Mouse (Mus musculus) adrenal gland, adult (tissue): ENCODE data around the gene Pik3c2g.

Experiments used
- DNase-seq, 2 experiments: peaks; one replicate each; pipeline ENCODE4 v3.0.0; 2022 to 2023; ENCODE audit warnings: low spot score in 1 of 2; ENCODE audit not compliant: inconsistent age in 2 of 2

The Pik3c2g gene

GRCm38 (mm10) chr6:139839907-139840306 lies 252.9 kb downstream of the Pik3c2g start:
- DNase-seq = peak in 1 of 2 experiments; percentile 44

DNA sequence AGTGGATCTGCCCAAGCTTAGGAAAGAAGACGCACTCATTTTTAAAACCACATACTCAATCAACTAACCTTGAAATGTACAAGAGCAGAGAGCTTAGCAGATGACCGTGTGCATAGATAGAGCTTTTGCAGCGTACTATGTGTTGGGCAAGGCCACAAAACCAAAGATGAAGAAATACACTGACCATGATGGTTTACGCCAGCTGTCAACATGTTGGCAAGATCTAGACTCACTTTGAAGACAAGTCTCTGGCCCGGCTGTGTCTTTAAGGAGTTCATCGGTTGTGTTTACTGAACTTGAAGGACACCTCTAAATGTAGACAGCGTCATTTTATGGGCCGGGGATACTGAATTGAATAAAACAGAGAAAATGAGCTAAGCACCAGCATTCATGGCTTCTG lies 254.3 kb downstream of the Pik3c2g start:
- peak in 1 of 2 experiments; percentile 55 for DNase-seq

DNA sequence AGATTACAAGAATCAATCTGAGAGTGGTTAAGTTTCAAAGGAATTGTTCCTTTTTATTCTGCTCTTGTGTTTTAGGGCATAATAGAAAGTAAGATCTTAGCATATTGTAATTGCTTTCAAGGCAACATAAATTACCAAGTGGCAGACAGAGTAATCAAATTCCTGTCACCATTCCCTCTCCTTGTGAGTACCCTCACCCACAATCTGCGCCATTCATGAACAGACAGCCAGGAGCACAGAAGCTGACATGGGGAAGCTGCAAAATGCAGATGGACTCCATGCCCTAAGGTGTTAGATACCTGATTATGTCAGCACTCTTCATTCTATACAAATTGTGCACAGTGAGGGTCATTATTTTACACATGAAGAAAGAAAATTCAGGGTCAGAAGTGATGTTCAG lies 255.6 kb downstream of the Pik3c2g start:
- no peak for DNase-seq

DNA sequence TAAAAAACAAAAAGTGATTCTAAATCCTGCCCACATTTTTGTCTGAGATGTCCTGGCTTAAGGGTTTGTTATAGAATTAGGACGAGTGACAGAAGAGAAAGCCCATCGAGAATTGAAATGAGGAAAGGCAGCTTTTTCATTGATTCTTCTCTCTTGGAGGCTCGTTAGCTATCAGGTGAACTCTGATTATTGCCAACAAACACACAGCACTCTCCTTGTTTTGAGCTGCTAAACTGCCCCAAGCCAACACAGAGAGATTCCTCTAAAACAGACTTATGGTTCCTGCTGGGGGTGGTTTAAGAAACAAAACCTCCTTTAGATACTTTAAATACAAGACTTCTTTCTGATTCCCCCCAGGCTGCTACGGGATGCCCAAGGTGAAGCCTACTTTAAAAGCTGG lies 256.5 kb downstream of the Pik3c2g start:
- DNase-seq = no peak

DNA sequence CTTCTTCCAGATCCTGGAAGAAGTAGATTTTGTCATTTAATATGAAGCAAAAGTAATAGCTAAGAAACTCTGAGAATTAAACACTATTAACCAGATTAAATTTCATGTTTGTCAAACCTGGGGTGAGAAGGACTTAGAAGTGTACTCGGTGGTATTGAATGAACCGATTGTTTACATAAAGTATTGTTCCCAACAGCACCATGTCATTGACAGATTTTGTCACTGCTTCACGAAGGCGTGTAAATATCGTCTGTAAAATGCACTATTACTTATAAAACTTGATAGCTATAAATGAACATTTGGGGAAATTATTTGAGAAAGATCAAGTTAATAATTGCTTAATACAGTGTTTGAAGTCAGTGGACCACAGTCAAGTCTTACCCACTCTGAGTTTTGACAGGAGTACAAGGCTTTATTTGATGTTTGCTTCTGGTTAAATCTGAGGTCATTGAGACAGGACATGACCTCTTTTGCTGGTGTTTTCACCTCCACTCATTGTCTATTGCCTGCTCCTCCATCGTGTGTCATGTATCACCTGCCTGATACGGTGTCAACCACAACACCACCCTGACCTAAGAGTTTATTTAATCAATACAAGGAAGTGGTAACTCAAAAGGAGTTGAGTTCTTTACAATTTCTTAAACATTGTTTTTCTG lies 260.0 kb downstream of the Pik3c2g start:
- DNase-seq = no peak

GRCm38 (mm10) chr6:139849931-139850330 lies 262.9 kb downstream of the Pik3c2g start:
- no peak for DNase-seq

DNA sequence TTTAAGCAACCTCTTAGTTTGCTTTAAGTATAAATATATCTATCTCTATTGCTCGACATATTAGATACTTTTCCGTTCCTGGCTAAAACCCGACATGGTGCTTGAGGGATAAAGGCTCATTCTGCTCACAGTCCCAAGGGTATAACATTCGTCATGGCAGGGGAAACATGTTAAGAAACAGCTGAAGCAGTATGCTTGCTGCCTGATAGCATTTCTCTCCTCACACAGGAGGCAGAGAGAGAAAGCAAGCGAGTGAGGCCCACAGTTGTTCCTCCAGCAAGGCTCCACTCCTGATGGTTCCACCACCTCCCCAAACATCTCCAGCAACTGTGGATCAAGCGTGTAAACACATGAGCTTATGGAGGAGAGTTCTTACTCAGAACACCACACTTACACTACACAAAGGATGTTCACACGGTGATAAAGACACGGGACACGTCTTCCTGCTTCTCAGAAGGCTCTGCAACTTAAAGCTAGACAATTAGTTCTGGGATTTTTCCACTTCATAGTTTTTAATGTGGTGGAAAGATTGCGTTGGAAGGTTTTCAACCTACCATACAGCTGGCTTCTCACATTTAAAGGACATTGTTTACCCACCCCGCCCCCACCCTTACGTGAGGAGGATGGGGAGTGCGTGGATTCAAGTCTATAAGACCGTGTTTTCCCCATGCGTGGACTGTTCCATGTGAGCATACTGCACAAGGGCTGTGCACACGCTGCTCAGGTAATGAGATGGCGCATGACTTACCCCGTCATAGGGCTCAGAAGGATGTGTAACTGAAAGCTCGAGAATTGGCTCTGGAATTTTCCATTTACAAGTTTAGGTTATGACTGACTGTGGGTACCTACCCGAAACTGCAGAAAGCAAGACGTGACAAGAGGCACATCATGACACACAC lies 264.9 kb downstream of the Pik3c2g start:
- no peak for DNase-seq

DNA sequence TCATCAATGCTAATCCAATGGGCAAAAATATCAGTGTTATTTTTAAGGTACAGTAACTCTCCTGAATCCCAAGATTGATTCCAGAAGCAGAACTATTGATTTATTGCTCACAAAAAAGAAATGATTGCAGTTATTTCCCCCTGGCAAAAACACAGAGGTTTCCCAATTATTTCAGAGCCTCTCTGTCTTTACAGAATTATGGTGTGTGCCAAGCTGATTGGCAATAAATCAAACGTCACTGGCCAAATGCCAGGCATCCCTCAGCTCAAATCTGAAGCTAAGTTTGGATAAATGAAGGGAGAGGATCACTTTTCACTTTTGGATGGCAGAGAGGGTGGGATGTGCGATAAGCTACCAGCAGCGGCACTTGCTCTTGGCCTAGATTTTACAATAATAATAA lies 265.8 kb downstream of the Pik3c2g start:
- DNase-seq = peak in 1 of 2 experiments; percentile 61

GRCm38 (mm10) chr6:139860141-139860540 lies 273.1 kb downstream of the Pik3c2g start:
- no peak for DNase-seq

GRCm38 (mm10) chr6:139861534-139861933 lies 274.5 kb downstream of the Pik3c2g start:
- no peak for DNase-seq

GRCm38 (mm10) chr6:139865059-139865673 lies 278.1 kb downstream of the Pik3c2g start:
- no peak for DNase-seq

- peak; percentile 51 to 85 for DNase-seq
These were observed 287.6 kb downstream of the Pik3c2g start for GRCm38 (mm10) chr6:139874418-139875176.

GRCm38 (mm10) chr6:139876691-139877090 lies 289.7 kb downstream of the Pik3c2g start:
- no peak for DNase-seq

GRCm38 (mm10) chr6:139877476-139878361 lies 290.7 kb downstream of the Pik3c2g start:
- DNase-seq = peak; percentile 3 to 73

- DNase-seq = peak in 1 of 2 experiments; percentile 8
These were observed 291.3 kb downstream of the Pik3c2g start for GRCm38 (mm10) chr6:139878362-139878696.

GRCm38 (mm10) chr6:139882076-139882475 lies 295.1 kb downstream of the Pik3c2g start:
- peak in 1 of 2 experiments; percentile 53 for DNase-seq

- DNase-seq = no peak
These were observed 300.2 kb downstream of the Pik3c2g start for GRCm38 (mm10) chr6:139887175-139887574.

DNA sequence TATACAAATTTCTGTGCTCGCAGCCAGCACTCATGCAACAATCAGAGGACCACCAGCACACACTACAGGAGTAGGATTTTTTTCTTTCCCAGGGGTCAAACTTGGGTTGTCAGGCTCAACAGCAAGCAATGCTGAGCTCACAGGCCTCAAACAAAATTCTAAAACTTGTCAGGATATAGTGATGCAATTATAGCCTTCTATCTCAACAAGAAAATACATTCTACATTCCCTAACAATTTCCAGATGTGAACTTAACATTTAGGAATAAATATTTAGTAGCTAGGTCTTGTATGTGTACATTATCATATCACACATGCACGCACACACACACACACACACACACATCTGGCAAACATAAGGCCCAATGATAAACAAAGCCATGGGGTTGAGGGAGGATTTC lies 308.6 kb downstream of the Pik3c2g start:
- no peak for DNase-seq

DNA sequence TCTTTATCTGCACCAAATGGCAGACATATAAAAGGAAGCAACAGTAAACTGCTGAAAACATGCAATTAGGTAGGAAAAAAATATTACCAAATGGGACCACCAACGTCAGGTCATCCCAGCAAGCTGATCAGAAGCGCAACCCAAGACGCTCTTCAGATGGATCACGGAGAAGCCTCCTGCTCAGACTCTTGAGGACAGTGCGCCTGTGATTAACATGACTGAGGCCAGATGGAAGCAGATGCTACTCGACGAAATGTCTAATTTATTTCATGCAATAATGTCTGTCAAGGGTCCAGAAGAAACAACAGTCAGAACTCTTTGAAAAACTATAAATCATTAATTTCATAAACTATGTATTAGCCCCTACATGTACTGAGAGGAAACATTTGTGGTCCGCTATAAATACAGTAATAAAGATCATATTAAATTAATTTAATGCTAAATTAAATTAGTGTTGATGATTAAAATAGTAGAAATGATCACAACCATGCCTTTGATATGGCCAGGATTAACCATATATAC lies 312.7 kb downstream of the Pik3c2g start:
- no peak for DNase-seq

- DNase-seq = no peak
These were observed 314.8 kb downstream of the Pik3c2g start for GRCm38 (mm10) chr6:139901801-139902200.
